Mouse (Mus musculus): ENCODE results near the gene Helz. TPM values are rescaled to one million over a fixed set of nuclear protein-coding genes. Genes with fewer than 3 reads are reported as not detected.
"Not testable (repeated sequence)": the region's sequence is repeated elsewhere in the genome, so short reads cannot be mapped to it uniquely, and the experiment has no call there.

Gene Helz
- polyA plus RNA-seq, 1 experiment from 2014 or later = 18.4 TPM

DNA sequence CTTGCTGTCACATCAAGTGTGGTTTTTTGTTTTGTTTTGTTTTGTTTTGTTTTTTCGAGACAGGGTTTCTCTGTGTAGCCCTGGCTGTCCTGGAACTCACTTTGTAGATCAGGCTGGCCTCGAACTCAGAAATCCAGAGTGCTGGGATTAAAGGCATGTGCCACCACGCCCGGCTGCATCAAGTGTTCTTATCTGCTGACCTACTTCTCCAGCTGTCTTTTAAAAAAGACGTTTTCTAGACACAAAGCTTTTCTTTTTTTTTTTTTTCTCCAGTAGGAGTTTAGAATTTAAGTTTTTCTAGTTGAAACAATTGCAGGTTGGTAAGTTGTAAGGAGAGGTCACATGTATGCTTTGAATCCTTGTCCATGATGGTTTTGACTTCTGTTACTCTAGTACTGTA is 38.4 kb downstream of the Helz start:
- H3K27me3 ChIP-seq (replicated peaks); H3K4me2 ChIP-seq (replicated peaks); ATAC-seq (ENCODE audit: low FRiP score, low read depth); H3K4me1 ChIP-seq; H3K36me3 ChIP-seq; H3K27ac ChIP-seq; H3K9me3 ChIP-seq; H3K9ac ChIP-seq; H3K4me3 ChIP-seq: not testable (repeated sequence)
- WGBS = 92% methylated on average over 5 of the region's 5 CpGs

DNA sequence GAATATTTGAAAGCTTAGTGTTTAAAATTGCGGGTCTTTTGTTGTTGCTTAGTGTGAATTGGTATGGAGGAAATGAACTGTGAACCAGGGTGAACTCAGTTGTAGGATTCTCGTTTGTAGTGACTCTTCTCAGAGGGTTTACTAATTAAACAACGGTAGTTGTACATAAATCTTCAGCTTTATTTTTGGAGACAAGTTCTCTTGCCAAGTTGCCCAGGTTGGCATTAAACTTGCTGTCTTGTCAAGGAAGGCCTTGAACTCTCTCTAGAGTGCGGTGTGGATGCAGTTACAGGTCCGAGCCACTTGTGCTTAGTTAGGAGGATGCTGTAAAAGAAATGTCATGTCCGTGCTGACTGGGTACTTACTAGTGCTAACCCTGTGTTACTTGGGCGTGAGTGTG is 39.4 kb downstream of the Helz start:
- no peak for ATAC-seq (ENCODE audit: low FRiP score, low read depth)
- WGBS = 87% methylated on average over 7 of the region's 7 CpGs
- Histone ChIP-seq H3K4me3 (no peak overlapping the region), H3K9me3 (no peaks in the 10 kb centered on the region), H3K4me2 (replicated peaks) (no peak overlapping the region), H3K4me1 (no peaks in the 10 kb centered on the region), H3K27me3 (replicated peaks) (no peaks in the 10 kb centered on the region), H3K27ac (no peak overlapping the region), H3K9ac (no peak overlapping the region), H3K36me3 (peaks cover 4% of the 10 kb centered on the region)

DNA sequence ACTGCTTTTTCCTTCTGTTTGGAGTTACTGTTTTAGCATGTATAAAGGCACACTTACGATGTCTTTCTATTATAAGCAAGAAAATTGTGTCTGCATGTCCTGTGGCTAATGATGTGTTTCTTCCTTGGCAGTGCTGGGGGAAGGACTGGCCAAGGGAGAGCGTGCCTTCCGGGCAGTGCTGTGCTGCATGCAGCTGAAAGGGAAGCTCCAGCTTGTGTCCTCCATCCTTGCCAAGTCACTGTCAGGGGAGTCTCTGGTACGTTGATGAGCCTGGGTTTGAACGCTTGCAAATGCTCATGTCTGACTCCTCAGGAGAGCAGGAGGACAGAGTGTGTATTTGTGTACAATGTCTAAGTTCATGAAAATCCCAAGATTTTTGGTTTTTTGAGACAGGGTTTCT is 44.8 kb downstream of the Helz start:
- no peak overlapping the region for H3K4me3 ChIP-seq
- no peaks in the 10 kb centered on the region for H3K9me3 ChIP-seq
- H3K4me2 ChIP-seq (replicated peaks) = no peak overlapping the region
- H3K4me1 ChIP-seq = no peaks in the 10 kb centered on the region
- no peak for ATAC-seq (ENCODE audit: low FRiP score, low read depth)
- H3K27ac ChIP-seq = no peak overlapping the region
- 97% methylated on average over 5 of the region's 5 CpGs for WGBS
- no peaks in the 10 kb centered on the region for H3K27me3 ChIP-seq (replicated peaks)
- H3K9ac ChIP-seq = no peak overlapping the region
- H3K36me3 ChIP-seq = peaks cover 22% of the 10 kb centered on the region

DNA sequence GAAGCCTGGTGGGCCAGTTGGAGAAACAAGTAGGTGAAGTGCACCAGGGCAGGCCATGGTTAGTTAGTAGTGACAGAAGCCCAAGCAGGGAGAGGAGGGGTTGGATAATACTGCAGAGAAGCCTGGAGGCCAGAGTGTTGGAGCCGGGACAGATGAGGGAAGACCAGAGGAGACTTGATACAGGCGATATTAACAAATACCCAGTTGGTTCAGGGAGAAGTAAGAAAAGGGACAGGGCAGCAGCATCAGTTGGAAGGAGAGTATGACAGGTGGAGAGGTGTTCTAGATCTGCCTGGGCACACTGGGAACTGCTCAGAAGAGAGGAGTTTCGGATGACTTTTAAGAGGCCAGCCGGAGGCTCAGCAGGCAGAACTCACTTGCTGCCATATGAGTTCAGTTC is 49.7 kb downstream of the Helz start:
- WGBS = 96% methylated on average over 4 of the region's 4 CpGs
- Histone ChIP-seq H3K9me3 (no peaks in the 10 kb centered on the region), H3K27me3 (replicated peaks) (no peaks in the 10 kb centered on the region), H3K9ac (no peak overlapping the region), H3K27ac (no peak overlapping the region), H3K4me3 (no peak overlapping the region), H3K4me2 (replicated peaks) (no peak overlapping the region), H3K36me3 (peaks cover 42% of the 10 kb centered on the region), H3K4me1 (no peaks in the 10 kb centered on the region)
- no peak for ATAC-seq (ENCODE audit: low FRiP score, low read depth)

DNA sequence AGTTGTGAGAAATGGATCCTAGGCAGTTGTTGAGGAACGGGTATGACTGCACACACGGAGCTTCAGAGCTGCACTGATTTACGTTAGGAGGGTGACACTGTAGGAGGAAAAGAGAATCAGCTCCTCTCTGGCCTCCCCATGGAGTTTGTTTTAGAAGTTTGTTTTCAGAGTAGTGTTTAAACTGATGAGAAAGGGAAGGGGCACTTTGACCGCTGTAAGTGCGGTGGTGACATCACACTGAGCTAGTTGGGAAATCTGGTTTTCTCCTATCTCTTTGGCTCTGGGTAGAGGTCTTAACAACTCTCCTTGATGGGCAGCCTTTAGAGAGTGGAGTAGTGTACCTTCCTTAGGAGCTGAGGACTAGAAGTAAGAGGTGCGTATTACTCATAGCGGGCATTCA is 58.0 kb downstream of the Helz start:
- Histone ChIP-seq H3K9me3 (no peaks in the 10 kb centered on the region), H3K4me2 (replicated peaks) (no peak overlapping the region), H3K27me3 (replicated peaks) (no peaks in the 10 kb centered on the region), H3K9ac (no peak overlapping the region), H3K4me1 (no peaks in the 10 kb centered on the region), H3K4me3 (no peak overlapping the region), H3K36me3 (peaks cover 40% of the 10 kb centered on the region), H3K27ac (no peak overlapping the region)
- WGBS = 89% methylated on average over 7 of the region's 7 CpGs
- ATAC-seq (ENCODE audit: low FRiP score, low read depth) = no peak

DNA sequence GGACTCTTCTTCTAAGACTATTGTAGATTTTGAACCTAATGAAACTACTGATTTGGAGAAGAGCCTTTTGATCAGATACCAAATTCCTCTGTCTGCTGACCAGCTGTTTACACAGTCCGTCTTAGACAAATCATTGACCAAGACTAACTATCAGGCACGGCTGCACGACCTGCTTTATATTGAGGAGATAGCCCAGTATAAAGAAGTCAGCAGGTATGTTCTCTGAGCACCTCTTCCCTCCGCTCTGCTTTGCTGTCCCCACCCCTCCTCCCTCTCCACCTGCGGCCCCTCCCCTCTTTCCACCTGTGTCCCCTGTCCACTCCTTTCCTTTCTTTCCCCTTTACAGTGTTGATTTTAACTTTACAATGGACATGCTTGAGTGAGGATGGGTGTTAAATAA is 66.2 kb downstream of the Helz start:
- H3K27me3 ChIP-seq (replicated peaks) = no peaks in the 10 kb centered on the region
- 90% methylated on average over 5 of the region's 5 CpGs for WGBS
- no peaks in the 10 kb centered on the region for H3K4me1 ChIP-seq
- ATAC-seq (ENCODE audit: low FRiP score, low read depth) = no peak
- H3K27ac ChIP-seq = no peak overlapping the region
- H3K9me3 ChIP-seq = no peaks in the 10 kb centered on the region
- H3K4me3 ChIP-seq = no peak overlapping the region
- peaks cover 16% of the 10 kb centered on the region for H3K36me3 ChIP-seq
- H3K4me2 ChIP-seq (replicated peaks) = no peak overlapping the region
- no peak overlapping the region for H3K9ac ChIP-seq

DNA sequence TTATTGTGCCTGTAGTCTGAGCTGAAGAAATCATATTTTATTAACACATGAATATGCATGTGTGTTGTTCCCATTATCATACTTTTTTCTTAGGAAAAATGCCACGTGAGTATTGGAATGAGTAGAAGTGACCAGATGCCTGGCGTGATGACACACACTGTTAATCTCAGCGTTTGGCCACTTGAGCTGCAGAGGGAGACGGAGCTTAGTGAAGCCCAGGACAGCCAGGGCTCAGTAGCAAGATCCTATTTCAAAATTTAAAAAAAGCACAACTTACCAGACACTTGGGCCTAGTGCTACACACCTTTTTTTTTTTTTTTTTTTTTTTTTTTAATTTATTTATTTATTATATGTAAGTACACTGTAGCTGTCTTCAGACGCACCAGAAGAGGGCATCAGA is 68.0 kb downstream of the Helz start:
- 94% methylated on average over 4 of the region's 5 CpGs for WGBS
- H3K9ac ChIP-seq = no peak overlapping the region
- peaks cover 29% of the 10 kb centered on the region for H3K36me3 ChIP-seq
- no peaks in the 10 kb centered on the region for H3K9me3 ChIP-seq
- no peak for ATAC-seq (ENCODE audit: low FRiP score, low read depth)
- no peaks in the 10 kb centered on the region for H3K4me1 ChIP-seq
- H3K27ac ChIP-seq = no peak overlapping the region
- no peak overlapping the region for H3K4me2 ChIP-seq (replicated peaks)
- no peak overlapping the region for H3K4me3 ChIP-seq
- H3K27me3 ChIP-seq (replicated peaks) = no peaks in the 10 kb centered on the region

DNA sequence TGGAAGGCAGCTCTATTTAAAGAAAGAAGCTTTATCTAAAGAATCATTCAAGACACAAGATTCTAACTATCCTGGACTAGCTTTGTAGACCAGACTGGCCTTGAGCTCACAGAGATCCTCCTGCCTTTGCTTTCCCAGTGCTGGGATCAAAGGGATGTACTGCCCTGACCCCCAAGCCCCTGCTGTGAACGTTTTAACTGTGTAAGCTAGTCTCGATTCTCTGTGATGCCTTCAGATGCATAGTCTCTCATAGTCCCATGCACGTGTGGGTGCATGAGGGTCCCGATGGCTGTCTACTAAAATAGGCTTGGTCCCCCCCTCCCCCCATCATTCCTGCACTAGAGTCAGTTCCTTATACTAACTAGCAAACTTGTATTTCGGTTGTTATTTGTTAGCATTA is 70.2 kb downstream of the Helz start:
- Histone ChIP-seq H3K36me3 (peaks cover 30% of the 10 kb centered on the region), H3K4me1 (no peaks in the 10 kb centered on the region), H3K27ac (no peak overlapping the region), H3K9ac (no peak overlapping the region), H3K27me3 (replicated peaks) (no peaks in the 10 kb centered on the region), H3K4me3 (no peak overlapping the region), H3K4me2 (replicated peaks) (no peak overlapping the region), H3K9me3 (no peaks in the 10 kb centered on the region)
- ATAC-seq (ENCODE audit: low FRiP score, low read depth) = no peak
- WGBS = 38% methylated on average over 5 of the region's 5 CpGs

DNA sequence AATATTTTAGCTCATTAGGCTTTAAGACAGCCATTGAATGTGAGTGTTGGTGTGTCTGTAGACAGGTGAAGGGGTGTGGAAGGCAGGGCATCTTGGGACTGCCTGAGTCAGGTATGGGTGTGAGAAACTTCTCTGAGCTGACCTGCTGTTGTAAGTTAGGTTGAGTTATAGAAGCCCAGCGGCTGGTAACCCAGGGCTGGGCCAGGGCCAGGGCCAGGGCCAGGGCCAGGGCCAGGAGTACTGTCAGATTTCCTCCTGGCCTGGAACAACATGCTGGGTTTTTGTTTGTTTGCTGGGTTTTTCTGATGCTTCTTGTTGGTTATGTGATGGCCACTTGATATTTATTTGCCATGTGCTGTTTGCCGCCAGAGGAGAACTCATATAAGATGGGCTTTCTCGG is 76.9 kb downstream of the Helz start:
- H3K36me3 ChIP-seq = peaks cover 32% of the 10 kb centered on the region
- no peaks in the 10 kb centered on the region for H3K9me3 ChIP-seq
- no peaks in the 10 kb centered on the region for H3K4me1 ChIP-seq
- no peak overlapping the region for H3K27ac ChIP-seq
- H3K4me2 ChIP-seq (replicated peaks) = no peak overlapping the region
- H3K4me3 ChIP-seq = no peak overlapping the region
- 95% methylated on average over 3 of the region's 3 CpGs for WGBS
- H3K27me3 ChIP-seq (replicated peaks) = no peaks in the 10 kb centered on the region
- no peak overlapping the region for H3K9ac ChIP-seq
- ATAC-seq (ENCODE audit: low FRiP score, low read depth) = no peak

DNA sequence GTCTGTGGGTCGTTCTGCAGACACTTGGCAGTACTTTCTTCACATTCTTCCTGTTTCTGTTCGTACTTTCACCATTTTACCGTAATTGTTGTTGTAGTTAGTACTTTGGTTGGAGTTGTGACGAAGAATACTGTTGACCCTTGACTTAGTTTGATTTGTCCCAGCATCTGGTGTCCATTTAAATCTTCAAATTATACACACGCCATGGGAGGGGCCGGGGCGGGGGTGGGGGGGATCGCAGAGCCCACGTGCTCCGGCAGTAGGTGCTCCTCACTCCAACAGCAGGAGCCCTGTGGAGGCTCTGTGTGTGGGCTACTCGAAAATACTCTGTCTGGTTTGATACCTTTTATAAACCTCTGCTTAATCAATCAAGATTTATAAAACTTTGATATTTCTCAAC is 78.0 kb downstream of the Helz start:
- WGBS = 86% methylated on average over 11 of the region's 11 CpGs
- H3K27me3 ChIP-seq (replicated peaks) = no peaks in the 10 kb centered on the region

DNA sequence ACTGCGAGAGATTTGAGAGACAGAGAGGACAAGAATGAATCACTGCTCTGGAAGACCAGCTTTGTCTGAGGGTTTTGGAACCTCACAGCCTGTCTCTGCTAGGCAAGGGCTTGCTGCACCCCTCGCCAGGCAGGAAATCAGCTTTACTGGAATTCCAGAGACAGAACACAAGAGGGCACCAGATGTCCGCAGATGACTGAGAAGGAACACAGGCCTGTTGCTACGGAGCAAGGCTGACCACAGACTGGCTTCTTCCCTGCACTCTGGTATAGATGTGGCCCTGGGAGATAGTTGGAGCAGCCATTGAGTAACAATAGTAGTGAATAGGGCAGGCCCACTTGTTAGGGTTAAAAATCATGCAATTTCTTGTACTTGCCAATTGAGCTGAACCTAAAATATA is 81.8 kb downstream of the Helz start:
- H3K4me1 ChIP-seq = no peaks in the 10 kb centered on the region
- H3K36me3 ChIP-seq = peaks cover 36% of the 10 kb centered on the region
- H3K27ac ChIP-seq = no peak overlapping the region
- H3K9me3 ChIP-seq = no peaks in the 10 kb centered on the region
- no peak overlapping the region for H3K9ac ChIP-seq
- no peak overlapping the region for H3K4me3 ChIP-seq
- WGBS = 39% methylated on average over 4 of the region's 4 CpGs
- ATAC-seq (ENCODE audit: low FRiP score, low read depth) = peak; percentile 65
- no peak overlapping the region for H3K4me2 ChIP-seq (replicated peaks)
- H3K27me3 ChIP-seq (replicated peaks) = no peaks in the 10 kb centered on the region

More for the DNA sequence above, 78.0 kb downstream of the Helz start:
- no peak overlapping the region for H3K4me3 ChIP-seq
- H3K9ac ChIP-seq = no peak overlapping the region
- no peak overlapping the region for H3K4me2 ChIP-seq (replicated peaks)
- peaks cover 21% of the 10 kb centered on the region for H3K36me3 ChIP-seq
- H3K9me3 ChIP-seq = no peaks in the 10 kb centered on the region
- no peaks in the 10 kb centered on the region for H3K4me1 ChIP-seq
- no peak for ATAC-seq (ENCODE audit: low FRiP score, low read depth)
- no peak overlapping the region for H3K27ac ChIP-seq

DNA sequence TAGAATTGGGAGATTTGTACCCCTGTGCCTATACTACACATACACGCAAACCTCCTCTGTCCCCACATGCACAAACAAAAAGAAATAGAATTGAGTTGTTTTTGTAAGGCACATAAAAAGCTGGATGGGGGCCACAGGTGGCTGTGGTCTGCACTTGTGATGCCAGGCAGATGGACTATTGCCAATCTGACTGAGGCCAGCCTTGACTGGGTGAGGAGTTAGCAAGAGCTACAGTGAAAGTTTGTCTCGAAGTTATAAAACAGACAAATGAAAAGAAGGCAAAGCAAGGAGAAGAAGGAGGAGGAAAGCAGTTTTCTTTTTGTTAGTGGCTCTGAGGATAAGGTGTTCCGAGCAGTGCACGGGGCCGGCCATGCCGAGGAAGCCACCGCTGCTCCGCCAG is 82.2 kb downstream of the Helz start:
- Histone ChIP-seq H3K9me3 (no peaks in the 10 kb centered on the region), H3K4me3 (no peak overlapping the region), H3K9ac (no peak overlapping the region), H3K27ac (no peak overlapping the region), H3K4me1 (no peaks in the 10 kb centered on the region), H3K27me3 (replicated peaks) (no peaks in the 10 kb centered on the region), H3K4me2 (replicated peaks) (no peak overlapping the region), H3K36me3 (peaks cover 36% of the 10 kb centered on the region)
- 91% methylated on average over 8 of the region's 8 CpGs for WGBS
- ATAC-seq (ENCODE audit: low FRiP score, low read depth) = no peak

DNA sequence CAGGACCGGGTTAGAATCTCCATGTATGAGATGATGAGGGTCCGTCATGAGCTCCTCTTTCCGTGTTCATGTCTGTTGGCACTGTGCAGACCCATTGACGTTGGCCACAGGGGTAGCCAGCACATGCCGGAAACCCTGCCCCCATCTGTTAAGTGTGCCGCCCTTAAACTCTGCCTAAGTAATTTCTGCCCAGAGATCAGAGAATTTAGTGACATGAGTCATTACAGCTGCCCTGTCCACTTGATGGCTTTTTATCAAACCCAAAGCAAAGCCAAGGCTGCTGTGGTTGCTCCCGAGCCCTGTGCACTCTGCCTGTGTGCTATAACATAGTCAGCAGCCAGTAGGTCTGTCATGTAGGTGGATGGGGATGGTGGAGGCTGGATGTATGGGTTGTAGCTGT is 83.4 kb downstream of the Helz start:
- no peaks in the 10 kb centered on the region for H3K9me3 ChIP-seq
- no peak overlapping the region for H3K4me2 ChIP-seq (replicated peaks)
- no peak overlapping the region for H3K4me3 ChIP-seq
- H3K27me3 ChIP-seq (replicated peaks) = no peaks in the 10 kb centered on the region
- H3K9ac ChIP-seq = no peak overlapping the region
- H3K36me3 ChIP-seq = peaks cover 43% of the 10 kb centered on the region
- H3K4me1 ChIP-seq = no peaks in the 10 kb centered on the region
- WGBS = 93% methylated on average over 7 of the region's 7 CpGs
- H3K27ac ChIP-seq = no peak overlapping the region
- ATAC-seq (ENCODE audit: low FRiP score, low read depth) = no peak
